Mouse (Mus musculus) left cerebral cortex, adult 6 months (tissue): ENCODE data around the gene Ctsc. TPM values are rescaled to one million over a fixed set of nuclear protein-coding genes. Genes with fewer than 3 reads are reported as not detected.

Experiments used
- long read RNA-seq, 2 experiments: library from polyadenylated mRNA; unstranded; transcript quantifications; one replicate each; pipeline ENCODE4 v2.0.0; 2019 to 2020
- polyA plus RNA-seq: library from polyadenylated mRNA; unstranded; fragments of <200 nt; fragmentation: Nextera tagmentation; gene quantifications from 2 replicates; pipeline ENCODE4 v1.2.3, GENCODE M21; 2021

Ctsc gene
- 5.9 and 7.6 TPM in 2 replicates for polyA plus RNA-seq
- long read RNA-seq, experiment 1, transcript Ctsc-203 (4 exons, 3,220 nt): minor isoform, 5 of 30 reads
- long read RNA-seq, experiment 1, transcript Ctsc-201 (7 exons, 2,493 nt): major isoform, 24 of 30 reads
- long read RNA-seq, experiment 1, partial matches to known transcripts: 0 of 30 reads
- long read RNA-seq, experiment 1, other reads (novel, unspliced or antisense): 1 of 30 reads
- long read RNA-seq, experiment 2, transcript Ctsc-201 (7 exons, 2,493 nt): major isoform, 5 of 10 reads
- long read RNA-seq, experiment 2, partial matches to known transcripts: 0 of 10 reads
- long read RNA-seq, experiment 2, other reads (novel, unspliced or antisense): 4 of 10 reads

DNA sequence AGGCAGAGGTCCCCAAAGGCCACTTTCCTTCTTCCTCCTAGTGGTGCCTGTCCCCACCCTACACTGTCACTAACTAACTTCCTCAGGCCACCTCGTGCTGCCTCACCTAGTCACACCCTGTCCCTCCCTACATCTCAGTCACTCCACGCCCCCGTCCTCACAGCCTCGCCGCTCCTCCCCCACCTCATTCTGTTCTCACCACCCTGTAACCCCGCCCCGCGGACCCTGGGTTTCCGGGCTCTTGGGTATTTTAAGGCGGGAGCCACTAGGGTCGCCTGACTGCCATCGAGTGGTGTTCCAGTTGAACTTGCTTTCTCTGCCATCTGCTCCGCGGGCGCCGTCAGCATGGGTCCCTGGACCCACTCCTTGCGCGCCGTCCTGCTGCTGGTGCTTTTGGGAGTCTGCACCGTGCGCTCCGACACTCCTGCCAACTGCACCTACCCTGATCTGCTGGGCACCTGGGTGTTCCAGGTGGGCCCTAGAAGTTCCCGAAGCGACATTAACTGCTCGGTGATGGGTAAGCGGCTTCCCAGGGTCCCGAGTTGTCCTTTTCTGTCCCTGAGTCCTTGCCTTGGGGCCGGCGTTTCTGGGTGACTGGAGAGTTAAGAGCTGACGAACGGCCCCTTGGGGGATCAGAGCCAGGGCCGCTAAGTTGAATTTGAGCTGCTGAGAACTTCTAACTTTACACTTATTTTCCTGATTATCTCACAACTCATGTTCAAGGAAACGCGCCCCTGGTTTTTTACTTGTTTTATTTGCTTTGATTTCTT is at the start of gene Ctsc:
TSS of gene Ctsc (plus strand) at position 228 of the 770 bp plus-strand sequence.

Other genes starting within 250 kb of the Ctsc start
- gene Rab38, start 152.2 kb downstream of the Ctsc start, polyA plus RNA-seq: 0.25 and 0.38 TPM in 2 replicates